Mouse (Mus musculus) kidney, postnatal 0 days (tissue): ENCODE measurements around the gene Ccdc88c. TPM values are rescaled to one million over a fixed set of nuclear protein-coding genes. Genes with fewer than 3 reads are reported as not detected.

Experiments
- ATAC-seq: fragments of 200-750 bp; cut with Nextera tagmentation; replicated peaks from 2 replicates; pipeline ENCODE4 v1.8.0; 2017; ENCODE audit warnings: low read depth, moderate number of reproducible peaks, moderate TSS enrichment, moderate library complexity; ENCODE audit not compliant: low FRiP score
- DNase-seq: peaks from one replicate; pipeline ENCODE4 v3.0.0-alpha.2; 2016; ENCODE audit warnings: low spot score
- H3K27ac ChIP-seq: fragments of 300-500 bp; sonication (generic); 2 replicates; pipeline ENCODE4 v1.5.1; 2014; ENCODE audit warnings: mild to moderate bottlenecking
- H3K27me3 ChIP-seq: fragments of 300-500 bp; sonication (generic); 2 replicates; pipeline ENCODE4 v1.6.1; 2014; ENCODE audit warnings: low read length, mixed read lengths; ENCODE audit not compliant: insufficient read depth
- H3K36me3 ChIP-seq: fragments of 300-500 bp; sonication (generic); 2 replicates; pipeline ENCODE4 v1.6.1; 2014; ENCODE audit warnings: low read length, mixed read lengths; ENCODE audit not compliant: insufficient read depth
- H3K4me1 ChIP-seq: fragments of 300-500 bp; sonication (generic); replicated peaks from 2 replicates; pipeline ENCODE4 v1.6.1; 2014; ENCODE audit warnings: antibody characterized with exemption, low read length, mixed read lengths; ENCODE audit not compliant: insufficient read depth
- H3K4me2 ChIP-seq: fragments of 300-500 bp; sonication (generic); 2 replicates; pipeline ENCODE4 v1.6.1; 2014; ENCODE audit warnings: mild to moderate bottlenecking, low read length, moderate library complexity, mixed read lengths
- H3K4me3 ChIP-seq: fragments of 300-500 bp; sonication (generic); replicated peaks from 2 replicates; pipeline ENCODE4 v1.5.1; 2014; ENCODE audit warnings: low read depth, low read length
- H3K9ac ChIP-seq: fragments of 300-500 bp; sonication (generic); 2 replicates; pipeline ENCODE4 v1.6.1; 2014; ENCODE audit warnings: low read depth, low read length
- H3K9me3 ChIP-seq: fragments of 300-500 bp; sonication (generic); replicated peaks from 2 replicates; pipeline ENCODE4 v1.6.1; 2016; ENCODE audit warnings: low read length, inconsistent platforms, mixed read lengths
- CTCF ChIP-seq: IDR thresholded peaks from 2 replicates; pipeline ENCODE4 v1.5.1; 2016; ENCODE audit warnings: antibody characterized with exemption, low read depth, mild to moderate bottlenecking, moderate library complexity
- WGBS: fragments of 180-500 bp; shearing (Covaris S2); extraction: QIAGEN DNeasy Blood & Tissue Kit; methylation state at CpG from one replicate; pipeline ENCODE4 v1.1.7; 2014; 5-methylcytosine and 5-hydroxymethylcytosine counted together
- polyA plus RNA-seq: library from polyadenylated mRNA; unstranded; fragments of >200 nt; fragmentation: Nextera tagmentation; extraction: Ambion mirVana; gene quantifications from 2 replicates; pipeline ENCODE4 v1.2.1, GENCODE M21; 2015

Gene Ccdc88c
- polyA plus RNA-seq, 1 experiment from 2014 or later: 7.8 TPM

GRCm38 (mm10) chr12:100936737-100937136 is 92.1 kb downstream of the Ccdc88c start:
- peaks cover 24% of the 10 kb centered on the region for H3K36me3 ChIP-seq
- H3K4me3 ChIP-seq: no peak overlapping the region
- 72% methylated on average over 4 of the region's 4 CpGs for WGBS
- no peak for TF ChIP-seq CTCF
- no peak overlapping the region for H3K4me2 ChIP-seq
- no peaks in the 10 kb centered on the region for H3K27me3 ChIP-seq
- no peak for DNase-seq
- H3K4me1 ChIP-seq: no peaks in the 10 kb centered on the region
- no peak overlapping the region for H3K9ac ChIP-seq
- H3K27ac ChIP-seq: no peak overlapping the region
- H3K9me3 ChIP-seq: no peaks in the 10 kb centered on the region
- peak; percentile 75; the same call in 1 of the 2 replicates for ATAC-seq

- ATAC-seq (peak; percentile 27), DNase-seq (peak; percentile 70)
- no peak overlapping the region for H3K9ac ChIP-seq
- TF ChIP-seq CTCF: peak; percentile 87
- no peaks in the 10 kb centered on the region for H3K27me3 ChIP-seq
- H3K4me2 ChIP-seq: no peak overlapping the region
- 11% methylated on average over 2 of the region's 2 CpGs for WGBS
- peaks cover 28% of the 10 kb centered on the region for H3K36me3 ChIP-seq
- no peak overlapping the region for H3K4me3 ChIP-seq
- no peaks in the 10 kb centered on the region for H3K4me1 ChIP-seq
- H3K9me3 ChIP-seq: no peaks in the 10 kb centered on the region
- no peak overlapping the region for H3K27ac ChIP-seq
Observed at GRCm38 (mm10) chr12:100936116-100936515, 92.7 kb downstream of the Ccdc88c start.

- H3K9me3 ChIP-seq: no peaks in the 10 kb centered on the region
- H3K27ac ChIP-seq: no peak overlapping the region
- ATAC-seq (no peak), DNase-seq (no peak)
- TF ChIP-seq CTCF: no peak
- H3K36me3 ChIP-seq: 0 out of 2 replicates have a peak, but pooled peaks cover 19% of the 10 kb centered on the region
- no peak overlapping the region for H3K4me3 ChIP-seq
- H3K4me1 ChIP-seq: no peaks in the 10 kb centered on the region
- no peak overlapping the region for H3K4me2 ChIP-seq
- no peak overlapping the region for H3K9ac ChIP-seq
- no peaks in the 10 kb centered on the region for H3K27me3 ChIP-seq
- 83% methylated on average over 5 of the region's 5 CpGs for WGBS
Observed at GRCm38 (mm10) chr12:100934796-100935195, 94.1 kb downstream of the Ccdc88c start.

- DNase-seq: no peak
- Histone ChIP-seq H3K4me1 (no peaks in the 10 kb centered on the region), H3K27ac (no peak overlapping the region), H3K9me3 (no peaks in the 10 kb centered on the region), H3K4me3 (no peak overlapping the region), H3K27me3 (no peaks in the 10 kb centered on the region), H3K36me3 (peaks cover 20% of the 10 kb centered on the region; the same call in 1 of the 2 replicates), H3K9ac (no peak overlapping the region), H3K4me2 (no peak overlapping the region)
- ATAC-seq: no peak
- TF ChIP-seq CTCF: no peak
- 94% methylated on average over 14 of the region's 14 CpGs for WGBS
Observed at GRCm38 (mm10) chr12:100931653-100932052, 97.2 kb downstream of the Ccdc88c start.

- Histone ChIP-seq H3K9ac (no peak overlapping the region), H3K4me2 (no peak overlapping the region), H3K27ac (no peak overlapping the region), H3K4me1 (no peaks in the 10 kb centered on the region), H3K36me3 (peaks cover 23% of the 10 kb centered on the region; the same call in 1 of the 2 replicates), H3K27me3 (no peaks in the 10 kb centered on the region), H3K9me3 (no peaks in the 10 kb centered on the region), H3K4me3 (no peak overlapping the region)
- no peak for TF ChIP-seq CTCF
- DNase-seq (no peak), ATAC-seq (no peak)
- WGBS: 87% methylated on average over 9 of the region's 9 CpGs
Observed at GRCm38 (mm10) chr12:100928286-100928685, 100.6 kb downstream of the Ccdc88c start.

- H3K27ac ChIP-seq: no peak overlapping the region
- WGBS: 72% methylated on average over 14 of the region's 14 CpGs
- H3K4me3 ChIP-seq: no peak overlapping the region
- H3K9me3 ChIP-seq: no peaks in the 10 kb centered on the region
- no peak overlapping the region for H3K4me2 ChIP-seq
- H3K9ac ChIP-seq: no peak overlapping the region
- no peaks in the 10 kb centered on the region for H3K4me1 ChIP-seq
- no peaks in the 10 kb centered on the region for H3K27me3 ChIP-seq
- peaks cover 21% of the 10 kb centered on the region; the same call in 1 of the 2 replicates for H3K36me3 ChIP-seq
- ATAC-seq: peak; percentile 38; the same call in 1 of the 2 replicates
- peak; percentile 84 for TF ChIP-seq CTCF
- peak; percentile 91 for DNase-seq
Observed at GRCm38 (mm10) chr12:100925644-100926619, 102.9 kb downstream of the Ccdc88c start.
